Mouse (Mus musculus): ENCODE data around the gene Adgra3. TPM values are rescaled to one million over a fixed set of nuclear protein-coding genes. Genes with fewer than 3 reads are reported as not detected.

Gene Adgra3
- total RNA-seq, 2 experiments from 2014 or later, result 22.8 to 27.3 TPM

DNA sequence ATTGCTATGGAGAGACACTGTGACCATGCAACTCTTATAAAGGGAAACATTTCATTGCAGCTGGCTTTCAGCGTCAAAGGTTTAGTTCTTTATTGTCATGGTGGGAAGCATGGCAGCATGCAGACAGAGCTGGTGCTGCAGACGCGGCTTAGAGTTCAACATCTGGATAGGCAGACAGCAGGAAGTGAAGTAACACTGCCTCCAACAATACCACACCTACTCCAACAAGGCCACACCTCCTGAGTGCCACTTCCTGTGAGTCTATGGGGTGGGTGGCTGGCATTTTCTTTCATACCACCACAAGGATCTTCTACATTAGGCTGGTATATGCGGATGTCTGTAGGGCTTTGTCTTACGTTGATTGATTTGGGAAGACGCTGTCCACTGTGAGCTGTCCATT lies 29.1 kb downstream of the Adgra3 start:
- intact Hi-C loops (cut with DNase I), result loop anchor here (10.0 kb wide), 1 partner anchor 665 kb away; no protein-coding TSS in a partner anchor

DNA sequence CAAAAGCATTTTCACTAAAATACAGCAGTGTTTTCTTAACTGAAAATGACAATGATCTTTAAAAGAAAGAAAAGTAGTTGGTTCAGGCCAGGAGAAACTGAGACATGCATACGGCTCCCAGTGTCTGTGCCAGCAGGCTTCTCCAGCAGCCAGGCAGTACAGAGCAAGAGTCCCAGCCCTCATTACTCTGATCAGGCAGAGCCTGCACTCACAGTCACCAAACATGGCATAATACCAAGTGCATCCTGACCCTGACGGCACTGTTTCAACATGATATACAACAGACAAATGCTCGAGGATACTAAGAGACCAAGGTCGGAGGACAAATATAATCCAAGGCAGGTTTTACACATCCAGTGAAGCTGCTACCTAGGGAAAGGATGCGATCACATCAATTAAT lies 31.2 kb downstream of the Adgra3 start:
- DNase-seq (ENCODE audit: extremely low spot score in 1 of 2, low spot score in 2 of 2), result no peak
- intact Hi-C loops (cut with DNase I), result no loop called here
- no peak overlapping the region for H3K4me3 ChIP-seq
- no peak overlapping the region for H3K27ac ChIP-seq
- no peak for TF ChIP-seq CTCF (IDR thresholded peaks at IDR 0.05)

More for the DNA sequence above, 29.1 kb downstream of the Adgra3 start:
- TF ChIP-seq CTCF (IDR thresholded peaks at IDR 0.05), result no peak
- DNase-seq (ENCODE audit: extremely low spot score in 1 of 2, low spot score in 2 of 2), result no peak
- H3K27ac ChIP-seq, result no peak overlapping the region
- H3K4me3 ChIP-seq, result no peak overlapping the region

DNA sequence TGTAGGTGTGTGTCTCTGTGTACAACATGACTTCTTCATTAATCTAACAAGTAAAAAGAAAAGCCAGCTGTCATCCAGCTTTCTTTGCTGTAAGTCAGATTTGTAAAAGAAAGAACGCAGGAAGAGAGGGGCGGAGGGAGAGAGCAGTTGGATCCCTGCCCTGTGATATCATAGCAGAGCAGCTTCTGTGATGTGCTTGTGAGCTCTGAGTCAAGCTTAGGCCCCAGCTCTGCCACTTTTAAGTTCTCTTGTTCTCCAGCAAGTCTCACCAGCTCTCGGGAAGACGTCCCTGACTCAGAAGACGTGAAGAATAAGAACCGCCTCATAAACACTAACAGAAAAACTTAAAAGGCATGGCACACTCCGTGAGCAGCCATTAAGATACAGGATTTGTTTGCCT lies 31.8 kb downstream of the Adgra3 start:
- no peak overlapping the region for H3K27ac ChIP-seq
- TF ChIP-seq CTCF (IDR thresholded peaks at IDR 0.05), result no peak
- DNase-seq (ENCODE audit: extremely low spot score in 1 of 2, low spot score in 2 of 2), result no peak
- intact Hi-C loops (cut with DNase I), result no loop called here
- no peak overlapping the region for H3K4me3 ChIP-seq

DNA sequence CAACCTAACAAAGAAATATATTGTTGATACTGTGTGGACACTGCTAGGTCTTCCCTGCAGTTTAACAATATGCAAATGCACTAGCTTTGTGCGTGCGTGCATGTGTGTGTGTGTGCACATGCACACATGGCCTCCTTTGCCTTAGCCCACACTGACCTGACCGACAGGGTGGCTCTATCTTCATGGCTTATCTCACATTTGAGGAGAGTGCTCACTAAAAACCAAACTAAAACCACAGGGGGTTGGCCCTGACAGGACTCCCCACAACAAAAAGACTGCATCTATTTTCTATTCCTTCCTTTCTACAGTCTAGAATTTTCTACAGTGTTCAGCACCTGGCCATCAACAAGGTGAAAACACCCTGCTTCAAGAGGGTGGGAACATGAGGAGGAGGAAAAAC lies 32.7 kb downstream of the Adgra3 start:
- TF ChIP-seq CTCF (IDR thresholded peaks at IDR 0.05), result no peak
- Histone ChIP-seq H3K27ac (no peak overlapping the region), H3K4me3 (no peak overlapping the region)
- no peak for DNase-seq (ENCODE audit: extremely low spot score in 1 of 2, low spot score in 2 of 2)
- intact Hi-C loops (cut with DNase I), result no loop called here

DNA sequence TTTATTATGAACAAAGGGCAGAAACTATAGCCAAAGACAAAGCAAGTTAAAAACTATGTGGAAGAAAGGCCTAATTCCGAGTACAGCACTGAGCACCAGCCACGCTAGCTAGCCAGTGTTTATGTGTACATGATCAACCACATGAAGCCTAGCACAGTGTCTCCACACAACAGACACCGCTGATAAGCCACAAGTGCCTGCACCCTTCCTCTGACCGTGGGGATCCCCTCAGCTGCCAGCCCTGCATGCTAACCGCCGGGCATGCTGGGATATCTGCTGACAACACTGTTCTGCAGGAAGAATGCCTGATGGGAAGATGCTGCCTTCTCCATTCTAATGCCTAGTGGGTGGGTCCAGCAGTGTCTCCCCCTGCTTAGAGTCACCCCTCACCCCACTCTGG lies 34.7 kb downstream of the Adgra3 start:
- no peak overlapping the region for H3K4me3 ChIP-seq
- H3K27ac ChIP-seq, result no peak overlapping the region
- no peak for DNase-seq (ENCODE audit: extremely low spot score in 1 of 2, low spot score in 2 of 2)
- TF ChIP-seq CTCF (IDR thresholded peaks at IDR 0.05), result no peak
- intact Hi-C loops (cut with DNase I), result no loop called here

DNA sequence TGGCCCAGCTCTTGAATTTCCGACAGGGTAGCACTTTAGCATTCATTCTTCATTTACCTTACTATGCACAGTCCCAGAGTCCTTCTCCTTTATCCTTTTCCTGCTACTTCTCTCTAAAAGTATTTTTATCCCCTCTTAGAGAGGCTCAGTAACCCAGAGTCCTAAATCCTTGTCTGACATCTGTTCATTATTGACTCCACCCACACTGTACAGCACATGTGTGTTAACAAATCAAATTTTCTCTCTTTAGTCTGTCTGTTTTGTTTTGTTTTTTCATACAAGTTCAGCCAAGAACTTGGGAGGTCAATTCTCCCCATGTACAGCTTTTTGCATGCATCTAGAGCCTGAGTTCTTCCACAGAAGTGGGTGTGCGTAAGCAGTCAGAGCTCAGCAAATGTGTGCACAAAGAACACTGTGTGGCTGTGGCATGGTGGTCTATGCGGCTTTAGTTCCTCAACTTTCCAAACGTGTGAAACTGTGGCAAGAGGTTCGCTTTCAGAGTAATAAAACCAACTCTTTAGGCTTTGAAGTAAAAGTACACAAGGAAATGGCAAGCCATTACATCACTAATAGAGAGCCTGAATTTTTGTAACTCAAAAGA lies 42.7 kb downstream of the Adgra3 start:
- intact Hi-C loops (cut with DNase I), result no loop called here
- Histone ChIP-seq H3K4me3 (no peak overlapping the region), H3K27ac (no peak overlapping the region)
- no peak for DNase-seq (ENCODE audit: extremely low spot score in 1 of 2, low spot score in 2 of 2)
- no peak for TF ChIP-seq CTCF (IDR thresholded peaks at IDR 0.05)

DNA sequence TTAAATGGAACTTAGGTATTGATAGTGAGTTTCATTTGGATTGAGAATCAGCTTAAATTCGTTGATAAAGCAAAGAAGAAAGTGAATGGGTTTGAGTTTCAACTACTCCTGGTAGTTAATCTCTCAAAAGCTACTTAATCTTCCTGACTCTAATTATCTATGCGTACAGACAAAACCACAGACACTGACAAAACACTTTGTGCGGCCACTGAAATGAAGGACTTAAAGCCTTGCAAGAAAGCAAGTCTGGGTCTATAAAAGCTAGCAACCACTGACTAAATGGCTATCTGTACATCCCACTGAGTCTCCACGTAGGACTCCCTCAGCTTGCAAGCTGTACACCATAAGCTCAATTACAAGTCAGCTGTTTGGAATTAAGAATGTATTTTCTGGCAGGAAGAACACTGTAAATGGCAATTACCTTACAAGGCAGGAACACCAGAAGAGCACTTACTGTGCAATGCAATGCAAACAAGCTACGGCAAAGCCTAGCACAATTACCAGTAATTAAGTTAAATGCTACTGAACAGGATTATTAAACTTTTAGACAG lies 43.6 kb downstream of the Adgra3 start:
- H3K27ac ChIP-seq, result no peak overlapping the region
- DNase-seq (ENCODE audit: extremely low spot score in 1 of 2, low spot score in 2 of 2), result no peak
- no peak overlapping the region for H3K4me3 ChIP-seq
- intact Hi-C loops (cut with DNase I), result no loop called here
- TF ChIP-seq CTCF (IDR thresholded peaks at IDR 0.05), result no peak

DNA sequence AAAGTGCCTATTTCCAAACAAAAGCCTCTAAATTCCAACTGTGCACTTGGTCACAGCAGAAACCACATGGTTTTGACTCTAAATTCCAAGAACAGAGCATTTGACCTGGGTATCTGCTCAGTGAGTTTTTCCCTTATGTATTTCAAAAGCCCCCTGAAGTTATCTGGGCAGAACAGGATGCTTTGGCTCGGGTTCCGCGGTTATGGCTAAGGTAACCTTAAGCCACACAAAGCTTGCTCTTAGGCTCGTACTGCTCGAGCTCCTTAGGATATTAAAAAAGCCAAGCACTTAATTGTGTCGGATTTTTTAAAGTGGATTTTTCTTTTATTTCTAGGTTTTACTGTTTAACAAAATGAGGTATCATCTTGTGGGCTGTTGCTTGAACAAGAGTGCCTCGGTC lies 44.1 kb downstream of the Adgra3 start:
- TF ChIP-seq CTCF (IDR thresholded peaks at IDR 0.05), result no peak
- Histone ChIP-seq H3K27ac (no peak overlapping the region), H3K4me3 (no peak overlapping the region)
- intact Hi-C loops (cut with DNase I), result no loop called here
- DNase-seq (ENCODE audit: extremely low spot score in 1 of 2, low spot score in 2 of 2), result no peak

DNA sequence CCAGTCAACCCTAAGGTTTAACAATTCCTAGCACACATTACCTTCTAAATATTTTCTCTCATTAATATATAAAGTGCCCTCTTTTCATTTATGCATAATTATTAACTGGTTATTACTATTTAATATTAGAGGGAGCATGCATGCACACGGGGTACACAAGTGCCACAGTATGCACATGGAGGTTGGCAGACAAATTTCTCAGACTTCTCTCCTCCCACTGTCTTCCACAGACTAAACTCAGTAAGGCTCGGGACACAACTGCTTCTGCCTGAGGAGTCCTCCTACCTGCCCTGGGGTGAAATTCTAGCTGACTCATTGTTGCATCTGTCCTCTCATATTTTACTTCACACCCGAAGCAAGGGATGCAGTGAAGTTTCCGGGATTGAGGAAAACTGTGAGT lies 44.8 kb downstream of the Adgra3 start:
- no peak for TF ChIP-seq CTCF (IDR thresholded peaks at IDR 0.05)
- no peak overlapping the region for H3K27ac ChIP-seq
- intact Hi-C loops (cut with DNase I), result no loop called here
- no peak for DNase-seq (ENCODE audit: extremely low spot score in 1 of 2, low spot score in 2 of 2)
- no peak overlapping the region for H3K4me3 ChIP-seq

DNA sequence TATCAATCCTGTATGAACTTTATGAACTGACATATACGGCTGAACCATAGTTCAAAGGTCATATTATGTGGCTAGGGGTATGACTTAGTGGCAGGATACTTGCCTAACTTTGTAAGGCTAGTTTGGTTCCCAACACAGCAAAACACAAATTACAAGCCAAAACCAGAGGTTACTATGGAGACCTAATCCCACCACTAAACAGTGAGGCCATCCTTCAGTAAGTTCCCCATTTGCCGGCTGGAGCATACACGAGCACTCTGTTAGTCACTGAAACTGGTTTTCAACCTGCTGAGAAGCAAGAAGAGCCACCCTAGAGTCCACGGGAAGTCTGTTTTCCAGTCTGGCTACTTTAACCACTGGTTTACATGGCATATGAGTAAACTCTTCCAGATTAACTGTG lies 50.0 kb downstream of the Adgra3 start:
- intact Hi-C loops (cut with DNase I), result no loop called here
- no peak for TF ChIP-seq CTCF (IDR thresholded peaks at IDR 0.05)
- H3K27ac ChIP-seq, result no peak overlapping the region
- no peak for DNase-seq (ENCODE audit: extremely low spot score in 1 of 2, low spot score in 2 of 2)
- H3K4me3 ChIP-seq, result no peak overlapping the region

DNA sequence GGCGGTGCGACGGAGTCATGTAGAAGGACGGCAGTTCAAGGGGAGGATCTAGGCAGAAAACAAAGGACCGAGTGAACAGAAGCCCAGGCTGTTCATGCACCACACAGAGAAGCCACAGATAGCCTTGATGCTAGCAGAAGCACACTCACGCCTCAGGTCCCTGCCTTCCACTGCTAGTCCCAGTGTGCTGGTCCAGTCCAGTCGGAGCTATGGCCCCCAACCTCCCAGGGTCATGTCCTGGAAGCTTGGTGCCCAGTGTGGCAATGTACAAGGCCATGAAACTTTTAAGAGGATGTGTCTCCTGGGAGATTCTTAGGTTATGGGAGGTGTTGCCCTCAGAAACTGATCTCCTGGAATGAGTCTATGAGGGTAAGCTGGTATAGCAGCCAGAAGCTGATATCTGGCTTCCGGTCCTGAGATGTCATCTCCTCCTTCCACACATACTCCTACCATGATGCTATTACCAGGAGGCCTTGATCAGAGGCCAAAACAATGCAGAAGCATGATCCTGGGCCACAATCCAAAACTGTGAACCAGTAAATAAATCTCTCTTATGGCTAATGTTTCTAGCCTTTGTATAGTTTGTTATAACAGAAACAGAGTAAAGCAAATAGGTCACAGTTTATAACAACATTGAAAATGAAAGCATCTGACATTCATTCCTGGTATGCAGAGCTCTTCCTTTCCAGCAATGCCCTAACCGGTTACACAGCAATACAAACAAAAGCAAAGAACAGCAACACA lies 51.7 kb downstream of the Adgra3 start:
- no peak overlapping the region for H3K27ac ChIP-seq
- intact Hi-C loops (cut with DNase I), result no loop called here
- no peak for DNase-seq (ENCODE audit: extremely low spot score in 1 of 2, low spot score in 2 of 2)
- H3K4me3 ChIP-seq, result no peak overlapping the region
- no peak for TF ChIP-seq CTCF (IDR thresholded peaks at IDR 0.05)

DNA sequence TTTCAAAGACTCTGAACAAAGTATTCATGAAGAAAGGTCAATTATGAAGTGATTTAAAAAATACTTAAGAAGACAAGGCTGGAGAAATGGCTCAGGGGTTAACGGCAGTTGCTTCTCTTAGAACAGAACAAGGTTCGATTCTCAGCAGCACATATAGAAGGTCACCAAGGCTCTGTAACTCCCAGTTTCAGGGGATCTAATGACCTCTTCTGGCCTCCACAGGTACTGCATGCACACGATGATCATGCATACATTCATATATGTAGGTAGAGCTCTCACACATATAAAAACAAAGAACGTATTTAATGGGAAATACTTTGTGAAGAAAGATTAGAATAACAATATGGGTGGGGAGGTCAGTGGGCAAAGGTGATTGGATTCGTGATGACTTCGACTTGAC lies 56.5 kb downstream of the Adgra3 start:
- Histone ChIP-seq H3K4me3 (no peak overlapping the region), H3K27ac (no peak overlapping the region)
- DNase-seq (ENCODE audit: extremely low spot score in 1 of 2, low spot score in 2 of 2), result no peak
- TF ChIP-seq CTCF (IDR thresholded peaks at IDR 0.05), result peak; percentile 51
- intact Hi-C loops (cut with DNase I), result no loop called here

DNA sequence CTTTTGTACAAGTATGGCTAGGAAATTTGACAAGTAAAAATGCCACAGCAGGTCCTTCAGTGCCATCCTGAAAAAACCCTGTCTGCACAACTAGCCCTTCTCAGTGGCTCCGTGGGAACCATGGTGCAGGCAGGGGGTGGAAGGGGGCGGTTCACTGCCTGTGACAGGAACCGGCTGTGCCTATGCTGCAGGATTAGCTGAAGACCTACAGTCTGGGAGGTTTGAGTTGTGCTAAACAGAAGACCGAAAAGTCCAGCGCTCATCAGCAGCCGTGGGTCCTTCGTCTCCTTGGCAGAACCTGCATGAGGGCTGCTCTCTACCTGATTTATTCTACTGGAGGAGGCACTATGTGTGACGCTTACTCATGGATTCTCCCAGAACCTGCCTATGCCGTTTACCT lies 59.0 kb downstream of the Adgra3 start:
- DNase-seq (ENCODE audit: extremely low spot score in 1 of 2, low spot score in 2 of 2), result no peak
- Histone ChIP-seq H3K27ac (no peak overlapping the region), H3K4me3 (no peak overlapping the region)
- TF ChIP-seq CTCF (IDR thresholded peaks at IDR 0.05), result no peak
- intact Hi-C loops (cut with DNase I), result no loop called here
